Mouse (Mus musculus): ENCODE measurements at regions not wholly inside any gene's neighbourhood (a gene's known extent, or its start where the extent isn't known, plus 50 kb on each side); places are given as distances from the start of the nearest gene placed in this dataset.

DNA sequence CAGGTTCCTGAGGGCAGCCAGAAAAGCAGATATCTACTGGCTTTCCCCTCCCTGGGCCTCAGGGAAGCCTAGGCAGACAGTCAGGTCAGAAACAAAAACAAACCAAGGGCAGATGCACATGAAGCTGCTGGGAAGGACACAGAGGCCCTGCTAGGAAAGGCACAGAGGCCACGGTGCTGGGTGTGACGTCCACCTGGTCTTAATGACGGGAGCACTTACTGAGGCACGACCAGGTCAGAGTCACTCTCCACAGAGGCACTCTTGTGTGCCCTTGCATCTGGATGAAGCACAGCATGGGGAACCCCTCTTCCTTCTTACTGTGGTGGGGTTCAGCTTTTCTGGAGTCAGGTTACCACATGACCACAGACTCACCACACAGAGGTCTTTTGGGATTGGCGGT is 251.6 kb upstream of the Zmiz1 start:
- TF ChIP-seq CTCF (IDR thresholded peaks at IDR 0.05; ENCODE audit: borderline replicate concordance, insufficient read depth, low read depth, low read length): no peak
- TF ChIP-seq POLR2A (IDR thresholded peaks at IDR 0.05; ENCODE audit: borderline replicate concordance, insufficient read depth, low read length): no peak

Measured in cerebellum, adult 2 months (tissue).